Mouse (Mus musculus) CH12.LX (cell line): Measurements from ENCODE around the gene Otud7a. TPM values are rescaled to one million over a fixed set of nuclear protein-coding genes. Genes with fewer than 3 reads are reported as not detected.

Source experiments
- DNase-seq: peaks from one replicate; pipeline ENCODE4 v3.0.0-alpha.2; 2013; ENCODE audit errors: extremely low read depth
- H3K27ac ChIP-seq: 2 replicates; pipeline ENCODE4 v1.5.1; 2012; ENCODE audit warnings: low read depth, mild to moderate bottlenecking, control low read depth, moderate library complexity; ENCODE audit not compliant: insufficient read depth
- H3K27me3 ChIP-seq: replicated peaks from 2 replicates; pipeline ENCODE3; 2012; ENCODE audit warnings: inconsistent platforms
- H3K36me3 ChIP-seq, 2 experiments: replicated peaks in 1 of 2; 2 replicates each; pipeline versions ENCODE3 to v1.6.1; 2012; ENCODE audit warnings: inconsistent platforms in 1 of 2, low read length in 1 of 2, mild to moderate bottlenecking in 1 of 2, mixed read lengths in 1 of 2, moderate library complexity in 1 of 2; ENCODE audit not compliant: control insufficient read depth in 1 of 2, insufficient read depth in 1 of 2
- H3K4me1 ChIP-seq, 2 experiments: 2 replicates each; pipeline ENCODE4 v1.6.1; 2012; ENCODE audit warnings: inconsistent platforms in 1 of 2, moderate library complexity in 1 of 2; ENCODE audit not compliant: insufficient read depth in 2 of 2, control insufficient read depth in 1 of 2
- H3K4me2 ChIP-seq: 2 replicates; pipeline ENCODE4 v1.6.1; 2012; ENCODE audit warnings: low read depth, mild to moderate bottlenecking, control low read depth; ENCODE audit not compliant: poor library complexity, insufficient read depth, severe bottlenecking
- H3K4me3 ChIP-seq, 3 experiments: fragments of 150-350 bp in 1 of 3; sonication (generic) in 1 of 3; replicated peaks in 1 of 3; 2 replicates each; pipeline versions ENCODE3 to v1.5.1; 2011 to 2012; ENCODE audit warnings: low read depth in 2 of 3, low read length in 2 of 3, mild to moderate bottlenecking in 2 of 3, moderate library complexity in 2 of 3, control low read depth in 1 of 3, improper control_type of control experiment in 1 of 3, inconsistent platforms in 1 of 3, mixed read lengths in 1 of 3; ENCODE audit not compliant: poor library complexity in 1 of 3
- H3K79me2 ChIP-seq: replicated peaks from 2 replicates; pipeline ENCODE4 v1.6.1; 2012; ENCODE audit warnings: mild to moderate bottlenecking, moderate library complexity; ENCODE audit not compliant: control insufficient read depth, poor library complexity, insufficient read depth, severe bottlenecking; ENCODE audit errors: extremely low read depth
- H3K9ac ChIP-seq: 2 replicates; pipeline ENCODE4 v1.6.1; 2012; ENCODE audit warnings: low read depth, mild to moderate bottlenecking, control low read depth, moderate library complexity; ENCODE audit not compliant: insufficient read depth
- H3K9me3 ChIP-seq: replicated peaks from 2 replicates; pipeline ENCODE3; 2012; ENCODE audit warnings: low read length, inconsistent platforms, mixed read lengths
- BHLHE40 ChIP-seq: IDR thresholded peaks from 2 replicates; pipeline ENCODE4 v1.6.1; 2011; ENCODE audit warnings: mild to moderate bottlenecking, low read depth, low read length, improper control_type of control experiment
- CHD1 ChIP-seq: IDR thresholded peaks from 2 replicates; pipeline ENCODE4 v1.6.1; 2012; ENCODE audit warnings: low read depth, low read length, improper control_type of control experiment, inconsistent platforms
- CHD2 ChIP-seq: IDR thresholded peaks from 2 replicates; pipeline ENCODE4 v1.6.1; 2011; ENCODE audit warnings: low read length, improper control_type of control experiment
- CTCF ChIP-seq, 2 experiments: IDR thresholded peaks in 1 of 2; conservative IDR thresholded peaks in 1 of 2; 2 replicates each; pipeline ENCODE4 v1.5.1; 2011 to 2012; ENCODE audit warnings: low read depth in 2 of 2, low read length in 2 of 2, improper control_type of control experiment in 1 of 2, inconsistent platforms in 1 of 2, mild to moderate bottlenecking in 1 of 2, moderate library complexity in 1 of 2
- ETS1 ChIP-seq: conservative IDR thresholded peaks from 2 replicates; pipeline ENCODE4 v1.6.1; 2012; ENCODE audit warnings: low read depth, mild to moderate bottlenecking, inconsistent platforms, low read length, improper control_type of control experiment, moderate library complexity
- GABPA ChIP-seq: IDR thresholded peaks from 2 replicates; pipeline ENCODE4 v1.6.1; 2012; ENCODE audit warnings: low read depth, low read length, improper control_type of control experiment, inconsistent platforms; ENCODE audit not compliant: insufficient replicate concordance
- IRF4 ChIP-seq: IDR thresholded peaks from 2 replicates; pipeline ENCODE4 v1.6.1; 2014; ENCODE audit warnings: low read depth, mild to moderate bottlenecking, inconsistent platforms, low read length, improper control_type of control experiment
- MAFK ChIP-seq: IDR thresholded peaks from 2 replicates; pipeline ENCODE4 v1.6.1; 2011; ENCODE audit warnings: low read length, improper control_type of control experiment; ENCODE audit not compliant: insufficient replicate concordance
- MXI1 ChIP-seq: IDR thresholded peaks from 2 replicates; pipeline ENCODE4 v1.6.1; 2011; ENCODE audit warnings: mild to moderate bottlenecking, low read depth, low read length, improper control_type of control experiment
- MYC ChIP-seq: IDR thresholded peaks from 2 replicates; pipeline ENCODE4 v1.6.1; 2011; ENCODE audit warnings: low read depth, mild to moderate bottlenecking, improper control_type of control experiment, low read length
- NELFE ChIP-seq: IDR thresholded peaks from 2 replicates; pipeline ENCODE4 v1.6.1; 2011; ENCODE audit warnings: low read depth, low read length, improper control_type of control experiment
- NRF1 ChIP-seq: IDR thresholded peaks from 2 replicates; pipeline ENCODE4 v1.6.1; 2014; ENCODE audit warnings: low read depth, mild to moderate bottlenecking, inconsistent platforms, low read length, improper control_type of control experiment, moderate library complexity
- PAX5 ChIP-seq: IDR thresholded peaks from 2 replicates; pipeline ENCODE4 v1.6.1; 2012; ENCODE audit warnings: low read length, inconsistent platforms, mixed read lengths
- POLR2A ChIP-seq: IDR thresholded peaks from 2 replicates; pipeline ENCODE4 v1.6.1; 2011; ENCODE audit warnings: low read depth, mild to moderate bottlenecking, improper control_type of control experiment, low read length
- POLR2AphosphoS2 ChIP-seq: IDR thresholded peaks from 2 replicates; pipeline ENCODE4 v1.6.1; 2011; ENCODE audit warnings: low read depth, low read length, improper control_type of control experiment
- SIN3A ChIP-seq: IDR thresholded peaks from 2 replicates; pipeline ENCODE4 v1.6.1; 2012; ENCODE audit warnings: low read length, improper control_type of control experiment, inconsistent platforms
- SMC3 ChIP-seq: IDR thresholded peaks from 2 replicates; pipeline ENCODE4 v1.6.1; 2011; ENCODE audit warnings: low read depth, low read length, improper control_type of control experiment
- TBP ChIP-seq: conservative IDR thresholded peaks from 2 replicates; pipeline ENCODE4 v1.6.1; 2011; ENCODE audit warnings: low read depth, low read length, improper control_type of control experiment
- TCF12 ChIP-seq: IDR thresholded peaks from 2 replicates; pipeline ENCODE4 v1.6.1; 2014; ENCODE audit warnings: low read depth, mild to moderate bottlenecking, inconsistent platforms, low read length, improper control_type of control experiment
- UBTF ChIP-seq: IDR thresholded peaks from 2 replicates; pipeline ENCODE4 v1.6.1; 2012; ENCODE audit warnings: low read depth, mild to moderate bottlenecking, inconsistent platforms, low read length, improper control_type of control experiment, moderate library complexity
- USF1 ChIP-seq: IDR thresholded peaks from 2 replicates; pipeline ENCODE4 v1.6.1; 2014; ENCODE audit warnings: low read depth, mild to moderate bottlenecking, inconsistent platforms, low read length, improper control_type of control experiment
- ZC3H11A ChIP-seq: IDR thresholded peaks from 2 replicates; pipeline ENCODE4 v1.6.1; 2012; ENCODE audit warnings: low read depth, mild to moderate bottlenecking, inconsistent platforms, low read length, improper control_type of control experiment
- dilution Hi-C: fragments of 300-500 bp; cut with MboI; formaldehyde crosslinking; loops from 2 replicates; pipeline ENCODE4 v1.14.3; 2020; ENCODE audit warnings: low sequenced_read_pairs; ENCODE audit not compliant: extremely low pct_unique_long_range_greater_than_20kb, extremely low pct_ligation_motif_present
- in situ Hi-C: fragments of 300-500 bp; cut with MboI; formaldehyde crosslinking; loops from 3 replicates; pipeline ENCODE4 v1.14.3; 2019; ENCODE audit warnings: low sequenced_read_pairs, low pct_ligation_motif_present, low pct_unique_long_range_greater_than_20kb, mixed read lengths
- polyA plus RNA-seq: library from polyadenylated mRNA; unstranded; fragments of >175 nt; gene quantifications from 2 replicates; pipeline ENCODE4 v1.2.1, GENCODE M21; 2012; ENCODE audit warnings: low read depth; ENCODE audit not compliant: insufficient read length
- total RNA-seq, 2 experiments: library from RNA; depleted of rRNA; stranded (reverse); fragments of 300-350 nt in 1 of 2; fragments of >200 nt in 1 of 2; gene quantifications; 2 replicates each; pipeline ENCODE4 v1.2.3; 2012 to 2014

Gene Otud7a
- total and polyA plus RNA-seq, 3 experiments, result not detected

- Histone ChIP-seq H3K79me2 (no peaks in the 10 kb centered on the region), H3K9ac (no peak overlapping the region), H3K27ac (no peak overlapping the region), H3K9me3 (no peaks in the 10 kb centered on the region), H3K36me3 (no peaks in the 10 kb centered on the region), H3K4me1 (no peaks in the 10 kb centered on the region), H3K4me3 (no peak overlapping the region), H3K27me3 (peaks cover 17% of the 10 kb centered on the region), H3K4me2 (no peak overlapping the region)
- in situ Hi-C loops (no loop called here), dilution Hi-C loops (no loop called here)
- no peak for TF ChIP-seq TBP
- TF ChIP-seq POLR2AphosphoS2, result no peak
- TF ChIP-seq ETS1, result no peak
- no peak for TF ChIP-seq MXI1
- TF ChIP-seq IRF4, result no peak
- no peak for TF ChIP-seq CHD2
- TF ChIP-seq SMC3, result peak; percentile 14; the same call in 1 of the 2 replicates
- peak in 1 of 2 experiments; percentile 41; a peak in 2 of 4 replicates for TF ChIP-seq CTCF (conservative IDR thresholded peaks at IDR 0.05 in 1 of 2, IDR thresholded peaks at IDR 0.05 in 1 of 2; ENCODE audit: low read depth in 2 of 2, low read length in 2 of 2)
- TF ChIP-seq SIN3A, result no peak
- no peak for TF ChIP-seq MYC
- no peak for TF ChIP-seq GABPA
- TF ChIP-seq UBTF, result no peak
- no peak for TF ChIP-seq MAFK
- DNase-seq, result no peak
Observed at GRCm38 (mm10) chr7:63509825-63510224, 65.3 kb downstream of the Otud7a start.

GRCm38 (mm10) chr7:63511458-63511857 lies 66.9 kb downstream of the Otud7a start:
- TF ChIP-seq TCF12, result no peak
- TF ChIP-seq IRF4, result no peak
- TF ChIP-seq NRF1, result no peak
- no peak for TF ChIP-seq POLR2AphosphoS2
- TF ChIP-seq NELFE, result no peak
- no peak for TF ChIP-seq CHD1
- no peak for TF ChIP-seq BHLHE40
- TF ChIP-seq USF1, result no peak
- TF ChIP-seq POLR2A, result no peak
- TF ChIP-seq ZC3H11A, result no peak
- no peak for TF ChIP-seq PAX5
- H3K4me1 ChIP-seq, result no peaks in the 10 kb centered on the region
- no peaks in the 10 kb centered on the region for H3K9me3 ChIP-seq
- H3K36me3 ChIP-seq, result no peaks in the 10 kb centered on the region
- no peak for DNase-seq
- dilution Hi-C loops (no loop called here), in situ Hi-C loops (no loop called here)
- peaks cover 20% of the 10 kb centered on the region for H3K27me3 ChIP-seq
- H3K79me2 ChIP-seq, result no peaks in the 10 kb centered on the region
- no peak overlapping the region for H3K27ac ChIP-seq
- H3K4me2 ChIP-seq, result no peak overlapping the region
- no peak overlapping the region for H3K4me3 ChIP-seq
- H3K9ac ChIP-seq, result no peak overlapping the region
